ENCODE assay signal across 10 mouse cellular contexts in the genomic region with DNA sequence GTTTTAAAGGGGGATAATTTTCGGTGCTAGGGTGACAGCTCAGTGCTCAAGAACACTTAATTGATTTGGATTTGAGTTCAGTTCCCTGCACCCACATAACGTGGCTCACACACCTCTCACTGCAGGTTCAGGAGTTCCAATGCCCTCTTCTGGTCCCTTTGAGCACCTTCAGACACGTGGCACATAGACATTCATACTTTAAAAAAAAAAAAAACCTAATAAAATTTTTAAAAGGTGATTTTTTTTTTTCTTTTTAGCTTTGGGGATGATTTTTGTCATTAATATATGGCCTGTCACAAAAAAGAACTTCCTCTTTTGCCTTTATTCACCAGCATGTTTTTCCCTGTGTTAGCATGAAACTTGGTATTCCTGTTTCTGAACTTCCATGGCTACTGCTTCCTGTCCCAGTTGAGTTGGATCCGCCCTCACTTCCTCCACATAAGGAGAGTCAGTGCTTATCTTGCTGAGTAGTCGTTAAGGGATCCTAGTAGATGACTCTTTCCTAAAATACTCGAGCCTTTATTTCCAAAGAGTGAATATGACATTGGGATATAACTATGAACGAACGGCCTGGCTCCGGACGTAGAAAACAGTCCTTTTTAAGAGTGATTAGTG. TPM values are rescaled to one million over a fixed set of nuclear protein-coding genes. Genes with fewer than 3 reads are reported as not detected.
DNase-seq lines count a peak whose midpoint lies in the region; ATAC-seq and TF ChIP-seq lines count a peak whose summit lies in the region.
"Had no signal": no experiment of that assay in that cellular context is flagged by ENCODE, and none has a peak within 500 bp of the region (broad histone marks: within the 10 kb centered on the region; RNA-seq: fewer than 3 reads in every experiment).

No protein-coding gene starts in this region.

- TF ChIP-seq CTCF in kidney, adult 2 months (conservative IDR thresholded peaks at IDR 0.05; ENCODE audit: insufficient read depth, insufficient read length, low read depth, low read length): 0 out of 2 replicates have a peak, but pooled peaks have one; percentile 14

- no peaks in the 10 kb centered on the region for H3K36me3 ChIP-seq in kidney, adult 2 months (ENCODE audit: control insufficient read depth, insufficient read depth, low read length)
- peaks cover 16% of the 10 kb centered on the region; the same call in 1 of the 2 replicates for H3K36me3 ChIP-seq in kidney, embryonic 15.5 days
- H3K36me3 ChIP-seq in hindbrain, embryonic 12.5 days: no peaks in the 10 kb centered on the region

- H3K9ac ChIP-seq in kidney, embryonic 15.5 days: no peak overlapping the region
- H3K9ac ChIP-seq in hindbrain, embryonic 12.5 days: no peak overlapping the region

- no peaks in the 10 kb centered on the region for H3K9me3 ChIP-seq in kidney, embryonic 15.5 days (replicated peaks)
- no peaks in the 10 kb centered on the region for H3K9me3 ChIP-seq in hindbrain, embryonic 12.5 days (replicated peaks)

- H3K27me3 ChIP-seq in kidney, adult 2 months (replicated peaks; ENCODE audit: control insufficient read depth, insufficient read depth, low read length): no peaks in the 10 kb centered on the region
- no peaks in the 10 kb centered on the region for H3K27me3 ChIP-seq in kidney, embryonic 15.5 days
- H3K27me3 ChIP-seq in hindbrain, embryonic 12.5 days: no peaks in the 10 kb centered on the region

- intact Hi-C loops in left cerebral cortex, postnatal 36 days (cut with DNase I): loop anchor here (5.0 to 10.0 kb wide), 2 partner anchors 78 to 159 kb away; partner anchors contain the start of genes Nr2e1 and Ostm1

- peaks cover 8% of the 10 kb centered on the region; the same call in 1 of the 2 replicates for H3K4me1 ChIP-seq in kidney, adult 2 months (ENCODE audit: control insufficient read depth, insufficient read depth, low read length)
- H3K4me1 ChIP-seq in kidney, embryonic 15.5 days: peaks cover 5% of the 10 kb centered on the region
- H3K4me1 ChIP-seq in hindbrain, embryonic 12.5 days: peaks cover 2% of the 10 kb centered on the region; the same call in 1 of the 2 replicates

- no peak overlapping the region for H3K4me2 ChIP-seq in kidney, embryonic 15.5 days
- H3K4me2 ChIP-seq in hindbrain, embryonic 12.5 days (replicated peaks): no peak overlapping the region

- H3K4me3 ChIP-seq in kidney, adult 2 months (ENCODE audit: insufficient read depth, low read depth, low read length): no peak overlapping the region
- H3K4me3 ChIP-seq in kidney, embryonic 15.5 days (replicated peaks): no peak overlapping the region
- no peak overlapping the region for H3K4me3 ChIP-seq in hindbrain, embryonic 12.5 days

- H3K27ac ChIP-seq in kidney, adult 2 months (ENCODE audit: insufficient read depth, low read depth, low read length): no peak overlapping the region
- no peak overlapping the region for H3K27ac ChIP-seq in kidney, embryonic 15.5 days
- H3K27ac ChIP-seq in hindbrain, embryonic 12.5 days: no peak overlapping the region

- WGBS in kidney, adult 2 months: 73% methylated on average over 10 of the region's 10 CpGs
- 88% methylated on average over 10 of the region's 10 CpGs for WGBS in kidney, embryonic 15.5 days
- 90% methylated on average over 10 of the region's 10 CpGs for WGBS in hindbrain, embryonic 12.5 days

- TF ChIP-seq POLR2A in kidney, adult 2 months (IDR thresholded peaks at IDR 0.05; ENCODE audit: low read depth, low read length): no peak

- no peak for ATAC-seq in kidney, embryonic 15.5 days (replicated peaks; ENCODE audit: low FRiP score)
- 0 out of 2 replicates have a peak, but pooled peaks have one; percentile 30 for ATAC-seq in erythroid progenitor cell, adult 5-6 weeks (replicated peaks; ENCODE audit: low FRiP score, poor library complexity, severe bottlenecking)
- no peak for ATAC-seq in hindbrain, embryonic 12.5 days (ENCODE audit: low FRiP score)
- ATAC-seq: inflammation-experienced regulatory T-cells, adult 6 months had no signal

- peak; percentile 24 for DNase-seq in kidney, adult 2 months
- DNase-seq in ES-CJ7 (ENCODE audit: low read depth, low spot score): peak; percentile 31
- peak; percentile 19 for DNase-seq in lung, postnatal 10 days
- no peak for DNase-seq in left cerebral cortex, postnatal 36 days (ENCODE audit: low spot score in 2 of 2)
- DNase-seq in urinary bladder, adult 2 months (ENCODE audit: low spot score): no peak
- DNase-seq: layer of hippocampus, postnatal 36 days had no signal

RNA-seq across cellular contexts. Expression of gene Snx3, which starts 2.4 kb away (rescaled TPM):
- 348 and 430 TPM in 2 replicates for polyA plus RNA-seq in kidney, adult 2 months (2012; rRNA removed)
- polyA plus RNA-seq in kidney, embryonic 15.5 days (2015; fragmentation: Nextera tagmentation; extraction: Ambion mirVana): 326 and 335 TPM in 2 replicates
- 260 and 279 TPM in 2 replicates for total RNA-seq in erythroid progenitor cell, adult 5-6 weeks (2015; ENCODE audit: low replicate concordance)
- total RNA-seq in erythroid progenitor cell, adult 5-6 weeks (2017; ENCODE audit: low replicate concordance): 105 and 119 TPM in 2 replicates
- total RNA-seq in left cerebral cortex, postnatal 36 days (2021): 100 to 1,000 TPM; 198 to 199 TPM
- polyA plus RNA-seq in hindbrain, embryonic 12.5 days (2016; fragmentation: Nextera tagmentation; extraction: Ambion mirVana): 242 and 249 TPM in 2 replicates
- 241 and 261 TPM in 2 replicates for polyA plus RNA-seq in urinary bladder, adult 2 months (2012; rRNA removed)

RNA-seq across cellular contexts. Expression of gene Afg1l, which starts 25.8 kb away (rescaled TPM):
- polyA plus RNA-seq in kidney, adult 2 months (2012; rRNA removed): 14.9 and 21.7 TPM in 2 replicates
- 7.0 and 7.3 TPM in 2 replicates for polyA plus RNA-seq in kidney, embryonic 15.5 days (2015; fragmentation: Nextera tagmentation; extraction: Ambion mirVana)
- total RNA-seq in erythroid progenitor cell, adult 5-6 weeks (2015; ENCODE audit: low replicate concordance): 0.84 TPM in 1 of 2 replicates, not detected in the other
- total RNA-seq in erythroid progenitor cell, adult 5-6 weeks (2017; ENCODE audit: low replicate concordance): 0.77 and 1.7 TPM in 2 replicates
- 10 to 100 TPM; 11.6 to 13.1 TPM for total RNA-seq in left cerebral cortex, postnatal 36 days (2021)
- 5.4 and 7.4 TPM in 2 replicates for polyA plus RNA-seq in hindbrain, embryonic 12.5 days (2016; fragmentation: Nextera tagmentation; extraction: Ambion mirVana)
- polyA plus RNA-seq in urinary bladder, adult 2 months (2012; rRNA removed): 9.5 and 10.3 TPM in 2 replicates

Comparison
In these comparisons a context has a peak if more than half of its experiments do, and no peak if none do; other contexts are left out.
1. DNase-seq: peak in kidney, adult 2 months (single experiment), ES-CJ7 (single experiment) and lung, postnatal 10 days (single experiment); none in left cerebral cortex, postnatal 36 days (0 of 2) and urinary bladder, adult 2 months (single experiment).